Mouse (Mus musculus): ENCODE results near the gene Zdhhc20.

DNA sequence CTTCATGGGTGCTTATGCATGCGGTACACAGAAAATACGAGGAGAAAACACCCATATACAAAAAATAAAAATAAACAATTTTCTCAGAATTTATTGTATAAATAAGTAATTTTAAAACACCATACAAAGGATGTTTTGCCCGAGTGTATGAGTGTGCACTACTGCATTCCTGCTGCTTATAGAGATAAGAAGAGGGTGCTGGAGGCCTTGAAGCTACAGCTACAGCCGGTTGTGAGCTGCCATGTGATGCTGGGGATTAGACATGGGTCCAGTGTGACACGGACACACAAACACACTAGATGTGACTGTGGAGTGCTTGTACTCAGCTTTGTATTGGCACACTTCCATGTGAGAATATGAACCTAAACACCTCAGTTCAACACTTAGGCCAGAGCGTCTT lies 47.2 kb upstream of the Zdhhc20 start:
- TF ChIP-seq CTCF (IDR thresholded peaks at IDR 0.05) (no peak), EP300 (IDR thresholded peaks at IDR 0.05) (no peak)
